Mouse (Mus musculus) liver, embryonic 13.5 days (tissue): ENCODE results near the gene Epha2. TPM values are rescaled to one million over a fixed set of nuclear protein-coding genes. Genes with fewer than 3 reads are reported as not detected.

Experiments
- microRNA-seq: library from miRNA; unstranded; fragments of <30 nt; microRNA quantifications from one replicate; pipeline ENCODE4, GENCODE M21; 2016
- polyA plus RNA-seq: library from polyadenylated mRNA; unstranded; fragments of >200 nt; fragmentation: Nextera tagmentation; extraction: Ambion mirVana; gene quantifications from 2 replicates; pipeline ENCODE4 v1.2.1, GENCODE M21; 2015

Gene Epha2
- polyA plus RNA-seq, 1 experiment from 2014 or later: 0.86 TPM

Small RNA genes lying within 50 kb of the gene (microRNA-seq; reads per million reads assigned to microRNA genes)
- not detected for gene Gm25690

Other genes with a start within 250 kb of the Epha2 start
- gene Crocc, start 240.7 kb upstream of the Epha2 start, polyA plus RNA-seq: 0.48 and 0.59 TPM in 2 replicates
- gene Necap2, start 222.9 kb upstream of the Epha2 start, polyA plus RNA-seq: 119 TPM in 2 replicates
- 0.13 TPM in 1 of 2 replicates, not detected in the other for gene Spata21, start 212.9 kb upstream of the Epha2 start, polyA plus RNA-seq
- gene Szrd1, start 161.5 kb upstream of the Epha2 start, polyA plus RNA-seq: 21.2 and 22.5 TPM in 2 replicates
- 13.9 and 14.2 TPM in 2 replicates for gene Fbxo42, start 153.3 kb upstream of the Epha2 start, polyA plus RNA-seq
- 2.1 and 2.2 TPM in 2 replicates for gene Rsg1, start 87.3 kb upstream of the Epha2 start, polyA plus RNA-seq
- gene Arhgef19, start 61.7 kb upstream of the Epha2 start, polyA plus RNA-seq: 1.0 and 1.1 TPM in 2 replicates
- 0.09 TPM in 1 of 2 replicates, not detected in the other for gene Fam131c, start 67.0 kb downstream of the Epha2 start, polyA plus RNA-seq
- gene Clcnka, start 97.5 kb downstream of the Epha2 start, polyA plus RNA-seq: not detected in 2 replicates
- not detected in 2 replicates for gene Clcnkb, start 114.8 kb downstream of the Epha2 start, polyA plus RNA-seq
- 0.03 and 0.23 TPM in 2 replicates for gene Hspb7, start 119.5 kb downstream of the Epha2 start, polyA plus RNA-seq
- not detected in 2 replicates for gene Srarp, start 134.9 kb downstream of the Epha2 start, polyA plus RNA-seq
- gene Zbtb17, start 143.4 kb downstream of the Epha2 start, polyA plus RNA-seq: 9.5 and 11.4 TPM in 2 replicates
- 4.2 and 4.8 TPM in 2 replicates for gene Spen, start 237.4 kb downstream of the Epha2 start, polyA plus RNA-seq